Mouse (Mus musculus): Measurements from ENCODE around the gene Smg8. TPM values are rescaled to one million over a fixed set of nuclear protein-coding genes. Genes with fewer than 3 reads are reported as not detected.
"Not testable (repeated sequence)": the region's sequence is repeated elsewhere in the genome, so short reads cannot be mapped to it uniquely, and the experiment has no call there.

The Smg8 gene
- total RNA-seq, 2 experiments from 2014 or later, result 16.0 TPM

- intact Hi-C loops (cut with DNase I), result no loop called here
- DNase-seq (ENCODE audit: low spot score in 2 of 2), result no peak
Measured at GRCm38 (mm10) chr11:87056286-87056685, 30.3 kb downstream of the Smg8 start.

GRCm38 (mm10) chr11:87048900-87049299, 37.7 kb downstream of the Smg8 start:
- intact Hi-C loops (cut with DNase I), result not testable (repeated sequence)

GRCm38 (mm10) chr11:87046968-87047367, 39.6 kb downstream of the Smg8 start:
- intact Hi-C loops (cut with DNase I), result no loop called here
- DNase-seq (ENCODE audit: low spot score in 2 of 2), result no peak

More at GRCm38 (mm10) chr11:87048900-87049299, 37.7 kb downstream of the Smg8 start:
- DNase-seq (ENCODE audit: low spot score in 2 of 2), result not testable (repeated sequence)

- intact Hi-C loops (cut with DNase I), result no loop called here
- no peak for DNase-seq (ENCODE audit: low spot score in 2 of 2)
Measured at GRCm38 (mm10) chr11:87043052-87043451, 43.5 kb downstream of the Smg8 start.

- no peak for DNase-seq (ENCODE audit: low spot score in 2 of 2)
- intact Hi-C loops (cut with DNase I), result no loop called here
Measured at GRCm38 (mm10) chr11:87039307-87039963, 47.1 kb downstream of the Smg8 start.

GRCm38 (mm10) chr11:87036180-87036579, 50.4 kb downstream of the Smg8 start:
- intact Hi-C loops (cut with DNase I), result no loop called here
- DNase-seq (ENCODE audit: low spot score in 2 of 2), result no peak

GRCm38 (mm10) chr11:87028212-87028611, 58.4 kb downstream of the Smg8 start:
- intact Hi-C loops (cut with DNase I), result no loop called here
- DNase-seq (ENCODE audit: low spot score in 2 of 2), result no peak

Small RNA genes lying within 50 kb of the gene (microRNA-seq; reads per million reads assigned to microRNA genes)
- 52.3 reads per million, percentile 50 among the genes with 10 or more reads in this experiment for gene Mir301

Other genes starting within 250 kb of the Smg8 start
- gene Ypel2, start 93.1 kb downstream of the Smg8 start, total RNA-seq (2021), result 10 to 100 TPM; 47.5 to 52.3 TPM
- 10 to 100 TPM; 41.9 to 44.7 TPM for gene Gdpd1, start 12.7 kb downstream of the Smg8 start, total RNA-seq (2021)
- under 1 TPM; 0.42 to 0.45 TPM for gene Prr11, start 21.9 kb upstream of the Smg8 start, total RNA-seq (2021)
- gene Ska2, start 22.5 kb upstream of the Smg8 start, total RNA-seq (2021), result 10 to 100 TPM; 12.2 to 13.2 TPM
- gene Trim37, start 40.3 kb upstream of the Smg8 start, total RNA-seq (2021), result 100 to 1,000 TPM; 229 to 253 TPM